ENCODE assay signal across 21 mouse cellular contexts in genomic region chr8:45755972-45756371, GRCm38 (mm10).
A peak's percentile ranks its signal among the peaks of the same experiment; 100 is the strongest.
DNase-seq lines count a peak whose midpoint lies in the region; ATAC-seq lines count a peak whose summit lies in the region.
"Had no signal": no experiment of that assay in that cellular context is flagged by ENCODE, and none has a peak within 500 bp of the region (broad histone marks: within the 10 kb centered on the region; RNA-seq: fewer than 3 reads in every experiment).

No protein-coding gene starts in this region.

- no peak overlapping the region for H3K4me3 ChIP-seq in kidney, embryonic 16.5 days (ENCODE audit: low read length)
- H3K4me3 ChIP-seq in forebrain, embryonic 15.5 days: no peak overlapping the region
- no peak overlapping the region for H3K4me3 ChIP-seq in midbrain, embryonic 15.5 days
- H3K4me3 ChIP-seq: embryonic facial prominence, embryonic 15.5 days; erythroblast, embryonic 14.5 days; heart, embryonic 12.5 days; hindbrain, embryonic 10.5 days; hindbrain, embryonic 15.5 days had no signal

- WGBS in kidney, embryonic 16.5 days: 38% methylated on average over 7 of the region's 7 CpGs
- WGBS in forebrain, embryonic 15.5 days: 68% methylated on average over 7 of the region's 7 CpGs
- 88% methylated on average over 7 of the region's 7 CpGs for WGBS in midbrain, embryonic 15.5 days

- no peak overlapping the region for H3K9ac ChIP-seq in kidney, embryonic 16.5 days (replicated peaks; ENCODE audit: low read length)
- H3K9ac ChIP-seq in forebrain, embryonic 15.5 days (replicated peaks): no peak overlapping the region
- no peak overlapping the region for H3K9ac ChIP-seq in midbrain, embryonic 15.5 days
- H3K9ac ChIP-seq: embryonic facial prominence, embryonic 15.5 days; heart, embryonic 12.5 days; hindbrain, embryonic 15.5 days had no signal

- DNase-seq in gastrocnemius, adult 18-20 months (ENCODE audit: low spot score): peak; percentile 59
- DNase-seq in gastrocnemius, postnatal 10 days: no peak
- DNase-seq in kidney, adult 9 months: no peak
- DNase-seq: adrenal gland, adult 2 months; adrenal gland, postnatal 25 days; cerebellum, adult 11 months; cerebellum, adult 8-10 months; cerebellum, postnatal 14 days; embryo, embryonic 11 days; gastrocnemius, postnatal 14 days had no signal

- no peaks in the 10 kb centered on the region for H3K27me3 ChIP-seq in kidney, embryonic 16.5 days (ENCODE audit: insufficient read depth, low read length)
- no peaks in the 10 kb centered on the region for H3K27me3 ChIP-seq in forebrain, embryonic 15.5 days
- H3K27me3 ChIP-seq in midbrain, embryonic 15.5 days (replicated peaks): no peaks in the 10 kb centered on the region
- H3K27me3 ChIP-seq: embryonic facial prominence, embryonic 15.5 days; heart, embryonic 12.5 days; hindbrain, embryonic 15.5 days had no signal

- H3K4me1 ChIP-seq in kidney, embryonic 16.5 days (ENCODE audit: insufficient read depth, low read length): peaks cover 4% of the 10 kb centered on the region; the same call in 1 of the 2 replicates
- H3K4me1 ChIP-seq in forebrain, embryonic 15.5 days: peaks cover 17% of the 10 kb centered on the region
- no peaks in the 10 kb centered on the region for H3K4me1 ChIP-seq in midbrain, embryonic 15.5 days
- H3K4me1 ChIP-seq: embryonic facial prominence, embryonic 15.5 days; heart, embryonic 12.5 days; hindbrain, embryonic 15.5 days had no signal

- H3K4me2 ChIP-seq in kidney, embryonic 16.5 days (replicated peaks; ENCODE audit: low read depth, low read length): peak overlapping the region; percentile 20; the same call in 1 of the 2 replicates
- H3K4me2 ChIP-seq in forebrain, embryonic 15.5 days (replicated peaks): no peak overlapping the region
- H3K4me2 ChIP-seq in midbrain, embryonic 15.5 days: no peak overlapping the region
- H3K4me2 ChIP-seq: embryonic facial prominence, embryonic 15.5 days; heart, embryonic 12.5 days; hindbrain, embryonic 15.5 days had no signal

- ATAC-seq in kidney, embryonic 16.5 days (ENCODE audit: low FRiP score, low TSS enrichment): no peak
- no peak for ATAC-seq in forebrain, embryonic 15.5 days (replicated peaks)
- no peak for ATAC-seq in midbrain, embryonic 15.5 days (replicated peaks)
- ATAC-seq in monocyte, adult 5-6 weeks (replicated peaks; ENCODE audit: insufficient number of reproducible peaks, low FRiP score, low TSS enrichment, poor library complexity, severe bottlenecking): no peak
- ATAC-seq: inflammation-experienced regulatory T-cells, adult 6 months; intestine, postnatal 0 days had no signal

- no peaks in the 10 kb centered on the region for H3K9me3 ChIP-seq in kidney, embryonic 16.5 days (ENCODE audit: low read length)
- H3K9me3 ChIP-seq in forebrain, embryonic 15.5 days: no peaks in the 10 kb centered on the region
- H3K9me3 ChIP-seq in midbrain, embryonic 15.5 days: no peaks in the 10 kb centered on the region
- H3K9me3 ChIP-seq: embryonic facial prominence, embryonic 15.5 days; heart, embryonic 12.5 days; hindbrain, embryonic 10.5 days; hindbrain, embryonic 15.5 days had no signal

- H3K36me3 ChIP-seq in kidney, embryonic 16.5 days (ENCODE audit: insufficient read depth, low read length): no peaks in the 10 kb centered on the region
- peaks cover 17% of the 10 kb centered on the region; the same call in 1 of the 2 replicates for H3K36me3 ChIP-seq in forebrain, embryonic 15.5 days
- peaks cover 11% of the 10 kb centered on the region; the same call in 1 of the 2 replicates for H3K36me3 ChIP-seq in midbrain, embryonic 15.5 days (replicated peaks)
- H3K36me3 ChIP-seq: embryonic facial prominence, embryonic 15.5 days had no signal

- no peak overlapping the region for H3K27ac ChIP-seq in kidney, embryonic 16.5 days (ENCODE audit: low read length)
- H3K27ac ChIP-seq in forebrain, embryonic 15.5 days (replicated peaks): peak overlapping the region; percentile 67
- H3K27ac ChIP-seq in midbrain, embryonic 15.5 days: no peak overlapping the region
- H3K27ac ChIP-seq: embryonic facial prominence, embryonic 15.5 days; hindbrain, embryonic 10.5 days; hindbrain, embryonic 15.5 days had no signal
